Mouse (Mus musculus) stomach, embryonic 16.5 days (tissue): ENCODE results near the gene Ptprj. TPM values are rescaled to one million over a fixed set of nuclear protein-coding genes. Genes with fewer than 3 reads are reported as not detected.
A peak's percentile ranks its signal among the peaks of the same experiment; 100 is the strongest.

ENCODE experiments used
- ATAC-seq: fragments of 200-750 bp; cut with Nextera tagmentation; 2 replicates; pipeline ENCODE4 v1.8.0; 2017; ENCODE audit warnings: moderate number of reproducible peaks, moderate TSS enrichment; ENCODE audit not compliant: insufficient read depth, low FRiP score
- H3K27ac ChIP-seq: fragments of 300-500 bp; sonication (generic); 2 replicates; pipeline ENCODE4 v1.5.1; 2014; ENCODE audit warnings: low read length
- H3K27me3 ChIP-seq: fragments of 300-500 bp; sonication (generic); 2 replicates; pipeline ENCODE4 v1.6.1; 2014; ENCODE audit warnings: low read length, control low read depth, mixed read lengths; ENCODE audit not compliant: control insufficient read depth, insufficient read depth
- H3K36me3 ChIP-seq: fragments of 300-500 bp; sonication (generic); 2 replicates; pipeline ENCODE4 v1.6.1; 2014; ENCODE audit warnings: low read length; ENCODE audit not compliant: control insufficient read depth, insufficient read depth
- H3K4me1 ChIP-seq: fragments of 300-500 bp; sonication (generic); 2 replicates; pipeline ENCODE4 v1.6.1; 2014; ENCODE audit warnings: low read length, control low read depth, mixed read lengths; ENCODE audit not compliant: control insufficient read depth, insufficient read depth
- H3K4me2 ChIP-seq: fragments of 300-500 bp; sonication (generic); 2 replicates; pipeline ENCODE4 v1.6.1; 2014; ENCODE audit warnings: low read depth, low read length, mixed read lengths
- H3K4me3 ChIP-seq: fragments of 300-500 bp; sonication (generic); replicated peaks from 2 replicates; pipeline ENCODE4 v1.5.1; 2014; ENCODE audit warnings: mild to moderate bottlenecking, low read length
- H3K9ac ChIP-seq: fragments of 300-500 bp; sonication (generic); 2 replicates; pipeline ENCODE4 v1.6.1; 2014; ENCODE audit warnings: low read length
- H3K9me3 ChIP-seq: fragments of 300-500 bp; sonication (generic); replicated peaks from 2 replicates; pipeline ENCODE4 v1.6.1; 2016; ENCODE audit warnings: low read length, control low read depth; ENCODE audit not compliant: control insufficient read depth
- WGBS: fragments of 180-500 bp; shearing (Covaris S2); extraction: QIAGEN DNeasy Blood & Tissue Kit; methylation state at CpG from one replicate; pipeline ENCODE4 v1.1.7; 2014; 5-methylcytosine and 5-hydroxymethylcytosine counted together
- polyA plus RNA-seq: library from polyadenylated mRNA; unstranded; fragments of >200 nt; fragmentation: Nextera tagmentation; extraction: Ambion mirVana; gene quantifications from 2 replicates; pipeline ENCODE4 v1.2.1, GENCODE M21; 2015

Gene Ptprj
- polyA plus RNA-seq, 1 experiment from 2014 or later: 5.0 TPM

- peak; percentile 65; the same call in 1 of the 2 replicates for ATAC-seq
- Histone ChIP-seq H3K9me3 (no peaks in the 10 kb centered on the region), H3K36me3 (no peaks in the 10 kb centered on the region), H3K4me2 (peak overlapping the region; percentile 31), H3K27me3 (no peaks in the 10 kb centered on the region), H3K9ac (no peak overlapping the region), H3K4me3 (no peak overlapping the region), H3K4me1 (peaks cover 18% of the 10 kb centered on the region), H3K27ac (peak overlapping the region; percentile 72)
- WGBS: 18% methylated on average over 13 of the region's 13 CpGs
Observed at GRCm38 (mm10) chr2:90490279-90491046, 90.0 kb downstream of the Ptprj start.

- ATAC-seq: peak; percentile 30; the same call in 1 of the 2 replicates
- Histone ChIP-seq H3K4me2 (no peak overlapping the region), H3K9me3 (no peaks in the 10 kb centered on the region), H3K36me3 (no peaks in the 10 kb centered on the region), H3K4me3 (no peak overlapping the region), H3K27me3 (no peaks in the 10 kb centered on the region), H3K27ac (peak overlapping the region; percentile 72), H3K9ac (no peak overlapping the region), H3K4me1 (peaks cover 18% of the 10 kb centered on the region)
- WGBS: 58% methylated on average over 4 of the region's 4 CpGs
Observed at GRCm38 (mm10) chr2:90489839-90490238, 90.6 kb downstream of the Ptprj start.

GRCm38 (mm10) chr2:90488690-90489590, 91.5 kb downstream of the Ptprj start:
- 85% methylated on average over 8 of the region's 8 CpGs for WGBS
- Histone ChIP-seq H3K9ac (no peak overlapping the region), H3K4me3 (no peak overlapping the region), H3K4me1 (peaks cover 18% of the 10 kb centered on the region), H3K27me3 (no peaks in the 10 kb centered on the region), H3K9me3 (no peaks in the 10 kb centered on the region), H3K36me3 (no peaks in the 10 kb centered on the region), H3K27ac (no peak overlapping the region), H3K4me2 (no peak overlapping the region)
- no peak for ATAC-seq

GRCm38 (mm10) chr2:90487471-90488238, 92.8 kb downstream of the Ptprj start:
- 86% methylated on average over 11 of the region's 11 CpGs for WGBS

GRCm38 (mm10) chr2:90486226-90486755, 94.2 kb downstream of the Ptprj start:
- no peak for ATAC-seq
- 56% methylated on average over 3 of the region's 3 CpGs for WGBS
- Histone ChIP-seq H3K4me1 (peaks cover 27% of the 10 kb centered on the region), H3K36me3 (no peaks in the 10 kb centered on the region), H3K9me3 (no peaks in the 10 kb centered on the region), H3K4me2 (no peak overlapping the region), H3K4me3 (no peak overlapping the region), H3K27ac (no peak overlapping the region), H3K27me3 (no peaks in the 10 kb centered on the region), H3K9ac (no peak overlapping the region)

More at GRCm38 (mm10) chr2:90487471-90488238, 92.8 kb downstream of the Ptprj start:
- Histone ChIP-seq H3K4me3 (no peak overlapping the region), H3K9me3 (no peaks in the 10 kb centered on the region), H3K36me3 (no peaks in the 10 kb centered on the region), H3K4me2 (no peak overlapping the region), H3K4me1 (peaks cover 18% of the 10 kb centered on the region), H3K27ac (no peak overlapping the region), H3K27me3 (no peaks in the 10 kb centered on the region), H3K9ac (no peak overlapping the region)
- ATAC-seq: no peak

- no peak overlapping the region for H3K27ac ChIP-seq
- no peaks in the 10 kb centered on the region for H3K9me3 ChIP-seq
- ATAC-seq: no peak
- H3K9ac ChIP-seq: no peak overlapping the region
- peaks cover 25% of the 10 kb centered on the region; the same call in 1 of the 2 replicates for H3K4me1 ChIP-seq
- H3K4me2 ChIP-seq: no peak overlapping the region
- H3K4me3 ChIP-seq: no peak overlapping the region
- WGBS: 80% methylated on average over 6 of the region's 6 CpGs
- H3K36me3 ChIP-seq: no peaks in the 10 kb centered on the region
- no peaks in the 10 kb centered on the region for H3K27me3 ChIP-seq
Observed at GRCm38 (mm10) chr2:90481505-90481904, 98.9 kb downstream of the Ptprj start.

GRCm38 (mm10) chr2:90480747-90481308, 99.6 kb downstream of the Ptprj start:
- peak overlapping the region; percentile 16; the same call in 1 of the 2 replicates for H3K27ac ChIP-seq
- WGBS: 54% methylated on average over 13 of the region's 13 CpGs
- peak; percentile 70; the same call in 1 of the 2 replicates for ATAC-seq

GRCm38 (mm10) chr2:90478531-90478930, 101.9 kb downstream of the Ptprj start:
- Histone ChIP-seq H3K4me2 (no peak overlapping the region), H3K4me1 (peaks cover 17% of the 10 kb centered on the region; the same call in 1 of the 2 replicates), H3K36me3 (no peaks in the 10 kb centered on the region), H3K27ac (no peak overlapping the region), H3K27me3 (no peaks in the 10 kb centered on the region), H3K9ac (no peak overlapping the region), H3K4me3 (no peak overlapping the region), H3K9me3 (no peaks in the 10 kb centered on the region)
- 79% methylated on average over 7 of the region's 7 CpGs for WGBS
- ATAC-seq: no peak

More at GRCm38 (mm10) chr2:90480747-90481308, 99.6 kb downstream of the Ptprj start:
- no peak overlapping the region for H3K4me3 ChIP-seq
- H3K9me3 ChIP-seq: no peaks in the 10 kb centered on the region
- H3K27me3 ChIP-seq: no peaks in the 10 kb centered on the region
- peak overlapping the region; percentile 34; the same call in 1 of the 2 replicates for H3K9ac ChIP-seq
- H3K4me2 ChIP-seq: peak overlapping the region; percentile 8; the same call in 1 of the 2 replicates
- H3K4me1 ChIP-seq: peaks cover 19% of the 10 kb centered on the region; the same call in 1 of the 2 replicates
- no peaks in the 10 kb centered on the region for H3K36me3 ChIP-seq
